Mouse (Mus musculus) MEL (cell line): Measurements from ENCODE around the gene Vipr1. TPM values are rescaled to one million over a fixed set of nuclear protein-coding genes. Genes with fewer than 3 reads are reported as not detected.

Experiments
- DNase-seq: peaks from one replicate; pipeline ENCODE4 v3.0.0; 2011; ENCODE audit warnings: low read depth, low spot score
- H3K27ac ChIP-seq: 2 replicates; pipeline ENCODE4 v1.5.1; 2012; ENCODE audit warnings: low read depth, mild to moderate bottlenecking, control low read depth, low read length, moderate library complexity; ENCODE audit not compliant: control insufficient read depth
- H3K27me3 ChIP-seq, 2 experiments: fragments of 150-350 bp in 1 of 2; sonication (generic) in 1 of 2; 2 replicates each; pipeline ENCODE4 v1.6.1; 2012; ENCODE audit warnings: low read length in 2 of 2, mild to moderate bottlenecking in 2 of 2, improper control_type of control experiment in 1 of 2, moderate library complexity in 1 of 2; ENCODE audit not compliant: insufficient read depth in 2 of 2, control insufficient read depth in 1 of 2
- H3K36me3 ChIP-seq, 2 experiments: 2 replicates each; pipeline ENCODE4 v1.6.1; 2012 to 2014; ENCODE audit warnings: low read length in 2 of 2, improper control_type of control experiment in 1 of 2, inconsistent platforms in 1 of 2, mild to moderate bottlenecking in 1 of 2; ENCODE audit not compliant: insufficient read depth in 2 of 2, control insufficient read depth in 1 of 2
- H3K4me1 ChIP-seq, 2 experiments: fragments of 150-350 bp in 1 of 2; sonication (generic) in 1 of 2; 2 replicates each; pipeline ENCODE4 v1.6.1; 2012; ENCODE audit warnings: low read length in 2 of 2, improper control_type of control experiment in 1 of 2, mild to moderate bottlenecking in 1 of 2; ENCODE audit not compliant: insufficient read depth in 2 of 2, control insufficient read depth in 1 of 2
- H3K4me3 ChIP-seq, 2 experiments: fragments of 150-350 bp in 1 of 2; sonication (generic) in 1 of 2; 2 replicates each; pipeline ENCODE4 v1.5.1; 2012; ENCODE audit warnings: low read depth in 2 of 2, low read length in 2 of 2, mild to moderate bottlenecking in 2 of 2, moderate library complexity in 2 of 2, control low read depth in 1 of 2, improper control_type of control experiment in 1 of 2; ENCODE audit not compliant: control insufficient read depth in 1 of 2, insufficient read depth in 1 of 2
- H3K79me2 ChIP-seq: 2 replicates; pipeline ENCODE4 v1.6.1; 2012; ENCODE audit warnings: mild to moderate bottlenecking, low read length, moderate library complexity; ENCODE audit not compliant: control insufficient read depth, poor library complexity, insufficient read depth
- H3K9ac ChIP-seq: 2 replicates; pipeline ENCODE4 v1.6.1; 2012; ENCODE audit warnings: low read depth, mild to moderate bottlenecking, control low read depth, low read length, moderate library complexity; ENCODE audit not compliant: control insufficient read depth, poor library complexity, severe bottlenecking
- H3K9me3 ChIP-seq: fragments of 150-350 bp; sonication (generic); replicated peaks from 2 replicates; pipeline ENCODE4 v1.6.1; 2012; ENCODE audit warnings: mild to moderate bottlenecking, low read length, improper control_type of control experiment, moderate library complexity; ENCODE audit not compliant: insufficient read depth
- CHD1 ChIP-seq: IDR thresholded peaks from 2 replicates; pipeline ENCODE4 v1.6.1; 2012; ENCODE audit warnings: low read depth, mild to moderate bottlenecking, inconsistent platforms, low read length, improper control_type of control experiment
- CTCF ChIP-seq, 3 experiments: IDR thresholded peaks in 2 of 3; conservative IDR thresholded peaks in 1 of 3; 2 replicates each; pipeline ENCODE4 v1.5.1; 2011 to 2012; ENCODE audit warnings: low read length in 3 of 3, low read depth in 2 of 3, mild to moderate bottlenecking in 2 of 3, improper control_type of control experiment in 1 of 3, inconsistent platforms in 1 of 3, mixed read lengths in 1 of 3, moderate library complexity in 1 of 3; ENCODE audit not compliant: control insufficient read depth in 1 of 3, insufficient read depth in 1 of 3, poor library complexity in 1 of 3, severe bottlenecking in 1 of 3
- ELF1 ChIP-seq: IDR thresholded peaks from 2 replicates; pipeline ENCODE4 v1.6.1; 2014; ENCODE audit warnings: low read depth, mild to moderate bottlenecking, inconsistent platforms, low read length, improper control_type of control experiment, moderate library complexity
- ETS1 ChIP-seq: IDR thresholded peaks from 2 replicates; pipeline ENCODE4 v1.6.1; 2012; ENCODE audit warnings: low read depth, mild to moderate bottlenecking, inconsistent platforms, low read length, improper control_type of control experiment, moderate library complexity
- GABPA ChIP-seq: IDR thresholded peaks from 2 replicates; pipeline ENCODE4 v1.6.1; 2012; ENCODE audit warnings: low read depth, mild to moderate bottlenecking, inconsistent platforms, low read length, improper control_type of control experiment, moderate library complexity
- HCFC1 ChIP-seq: IDR thresholded peaks from 2 replicates; pipeline ENCODE4 v1.6.1; 2012; ENCODE audit warnings: low read depth, mild to moderate bottlenecking, inconsistent platforms, low read length, improper control_type of control experiment, moderate library complexity
- JUND ChIP-seq: IDR thresholded peaks from 2 replicates; pipeline ENCODE4 v1.6.1; 2011; ENCODE audit warnings: low read depth, mild to moderate bottlenecking, improper control_type of control experiment, low read length
- MAX ChIP-seq: IDR thresholded peaks from 2 replicates; pipeline ENCODE4 v1.6.1; 2011; ENCODE audit warnings: low read length, improper control_type of control experiment
- MAZ ChIP-seq: IDR thresholded peaks from 2 replicates; pipeline ENCODE4 v1.6.1; 2012; ENCODE audit warnings: low read depth, mild to moderate bottlenecking, inconsistent platforms, low read length, improper control_type of control experiment
- MXI1 ChIP-seq: IDR thresholded peaks from 2 replicates; pipeline ENCODE4 v1.6.1; 2011; ENCODE audit warnings: mild to moderate bottlenecking, low read depth, low read length, improper control_type of control experiment
- MYB ChIP-seq: IDR thresholded peaks from 2 replicates; pipeline ENCODE4 v1.6.1; 2011; ENCODE audit warnings: mild to moderate bottlenecking, low read depth, low read length, improper control_type of control experiment
- MYC ChIP-seq: IDR thresholded peaks from 2 replicates; pipeline ENCODE4 v1.6.1; 2011; ENCODE audit warnings: low read depth, mild to moderate bottlenecking, low read length, improper control_type of control experiment, moderate library complexity
- NELFE ChIP-seq: IDR thresholded peaks from 2 replicates; pipeline ENCODE4 v1.6.1; 2011; ENCODE audit warnings: low read depth, low read length, improper control_type of control experiment
- NRF1 ChIP-seq: IDR thresholded peaks from 2 replicates; pipeline ENCODE4 v1.6.1; 2014; ENCODE audit warnings: low read depth, mild to moderate bottlenecking, inconsistent platforms, low read length, improper control_type of control experiment, moderate library complexity; ENCODE audit not compliant: poor library complexity, insufficient read depth, severe bottlenecking
- POLR2A ChIP-seq, 2 experiments: IDR thresholded peaks; 2 replicates each; pipeline ENCODE4 v1.6.1; 2011 to 2012; ENCODE audit warnings: low read length in 2 of 2, mild to moderate bottlenecking in 2 of 2, control low read depth in 1 of 2, improper control_type of control experiment in 1 of 2, low read depth in 1 of 2, moderate library complexity in 1 of 2; ENCODE audit not compliant: control insufficient read depth in 1 of 2, insufficient read depth in 1 of 2, poor library complexity in 1 of 2
- POLR2AphosphoS2 ChIP-seq: IDR thresholded peaks from 2 replicates; pipeline ENCODE4 v1.6.1; 2011; ENCODE audit warnings: low read length, improper control_type of control experiment
- POLR2AphosphoS5 ChIP-seq: IDR thresholded peaks from 2 replicates; pipeline ENCODE4 v1.6.1; 2012; ENCODE audit warnings: low read depth, borderline replicate concordance, mild to moderate bottlenecking, inconsistent platforms, low read length, moderate library complexity, mixed read lengths
- RCOR1 ChIP-seq: IDR thresholded peaks from 2 replicates; pipeline ENCODE4 v1.6.1; 2012; ENCODE audit warnings: low read depth, mild to moderate bottlenecking, inconsistent platforms, low read length, improper control_type of control experiment
- SIN3A ChIP-seq: IDR thresholded peaks from 2 replicates; pipeline ENCODE4 v1.6.1; 2012; ENCODE audit warnings: low read length, improper control_type of control experiment, inconsistent platforms
- SMC3 ChIP-seq: IDR thresholded peaks from 2 replicates; pipeline ENCODE4 v1.6.1; 2011; ENCODE audit warnings: low read depth, low read length, improper control_type of control experiment
- TAL1 ChIP-seq: IDR thresholded peaks from 2 replicates; pipeline ENCODE4 v1.6.1; 2012; ENCODE audit warnings: mild to moderate bottlenecking, inconsistent platforms, low read length, moderate library complexity, mixed read lengths
- TCF12 ChIP-seq: IDR thresholded peaks from 2 replicates; pipeline ENCODE4 v1.6.1; 2014; ENCODE audit warnings: low read depth, mild to moderate bottlenecking, inconsistent platforms, low read length, improper control_type of control experiment, moderate library complexity
- USF1 ChIP-seq: IDR thresholded peaks from 2 replicates; pipeline ENCODE4 v1.6.1; 2014; ENCODE audit warnings: low read depth, mild to moderate bottlenecking, inconsistent platforms, low read length, improper control_type of control experiment, moderate library complexity
- ZC3H11A ChIP-seq: IDR thresholded peaks from 2 replicates; pipeline ENCODE4 v1.6.1; 2012; ENCODE audit warnings: low read depth, mild to moderate bottlenecking, inconsistent platforms, low read length, improper control_type of control experiment
- ZMIZ1 ChIP-seq: IDR thresholded peaks from 2 replicates; pipeline ENCODE4 v1.6.1; 2012; ENCODE audit warnings: low read depth, mild to moderate bottlenecking, inconsistent platforms, low read length, improper control_type of control experiment, moderate library complexity
- polyA plus RNA-seq, 2 experiments: library from polyadenylated mRNA; stranded (reverse) in 1 of 2; unstranded in 1 of 2; fragments of >175 nt in 1 of 2; fragments of >200 nt in 1 of 2; gene quantifications; 2 replicates each; pipeline versions ENCODE4 v1.2.1 to v1.2.4; 2012; ENCODE audit warnings: low replicate concordance in 2 of 2, low read depth in 1 of 2; ENCODE audit not compliant: insufficient read length in 2 of 2, insufficient read depth in 1 of 2, missing spikeins in 1 of 2
- total RNA-seq: library from RNA; depleted of rRNA; stranded (reverse); fragments of 300-350 nt; gene quantifications from 2 replicates; pipeline ENCODE4 v1.2.3, GENCODE M21; 2012

The Vipr1 gene
- total and polyA plus RNA-seq, 3 experiments = not detected

GRCm38 (mm10) chr9:121704646-121705625 lies 62.4 kb downstream of the Vipr1 start, which contains the start of gene Sec22c:
Gene Sec22c (minus strand): TSS chr9:121705490.
- DNase-seq = peak; percentile 94
- H3K36me3 ChIP-seq = peaks cover 0 to 24% of the 10 kb centered on the region in 2 experiments; a peak in 2 of 4 replicates
- H3K27me3 ChIP-seq = no peaks in the 10 kb centered on the region
- H3K9ac ChIP-seq = peak within 1 kb of the TSS; percentile 67
- peak within 1 kb of the TSS; percentile 66 for H3K27ac ChIP-seq
- H3K4me1 ChIP-seq = peaks cover 15 to 38% of the 10 kb centered on the region in 2 experiments
- no peaks in the 10 kb centered on the region for H3K9me3 ChIP-seq
- peak within 1 kb of the TSS; percentile 66 to 82 for H3K4me3 ChIP-seq
- no peaks in the 10 kb centered on the region for H3K79me2 ChIP-seq
- TF ChIP-seq POLR2AphosphoS2 (no peak), MAZ (no peak), ETS1 (0 out of 2 replicates have a peak, but pooled peaks have one; percentile 1), ZMIZ1 (peak; percentile 55), MYB (no peak), TAL1 (no peak), NRF1 (peak; percentile 80), POLR2A (IDR thresholded peaks at IDR 0.05; ENCODE audit: control insufficient read depth in 1 of 2, insufficient read depth in 1 of 2, low read depth in 1 of 2, low read length in 2 of 2, poor library complexity in 1 of 2) (peak; percentile 65 to 77; a peak in 3 of 4 replicates), ELF1 (0 out of 2 replicates have a peak, but pooled peaks have one; percentile 39), MXI1 (peak; percentile 78), TCF12 (no peak), SIN3A (peak; percentile 76), ZC3H11A (no peak), NELFE (peak; percentile 51; the same call in 1 of the 2 replicates), CTCF (IDR thresholded peaks at IDR 0.05 in 2 of 3, conservative IDR thresholded peaks at IDR 0.05 in 1 of 3; ENCODE audit: control insufficient read depth in 1 of 3, insufficient read depth in 1 of 3, low read depth in 2 of 3, low read length in 3 of 3, poor library complexity in 1 of 3, severe bottlenecking in 1 of 3) (no peak), USF1 (no peak), RCOR1 (no peak), CHD1 (no peak), MAX (no peak), GABPA (no peak), SMC3 (no peak), POLR2AphosphoS5 (no peak), HCFC1 (0 out of 2 replicates have a peak, but pooled peaks have one; percentile 13), MYC (0 out of 2 replicates have a peak, but pooled peaks have one; percentile 49), JUND (no peak)
